ENCODE assay signal across 24 mouse cellular contexts in genomic region chr17:5131706-5132105, GRCm38 (mm10).
DNase-seq lines count a peak whose midpoint lies in the region; ATAC-seq and TF ChIP-seq lines count a peak whose summit lies in the region.
"Had no signal": no experiment of that assay in that cellular context is flagged by ENCODE, and none has a peak within 500 bp of the region (broad histone marks: within the 10 kb centered on the region; RNA-seq: fewer than 3 reads in every experiment).

No protein-coding gene starts in this region.

- peak overlapping the region; percentile 26 for H3K27ac ChIP-seq in kidney, adult 2 months (ENCODE audit: insufficient read depth, low read depth, low read length)
- H3K27ac ChIP-seq in liver, postnatal 0 days (ENCODE audit: low read depth): 0 out of 2 replicates have a peak overlapping the region, but pooled peaks have one; percentile 4
- no peak overlapping the region for H3K27ac ChIP-seq in liver, embryonic 12.5 days
- H3K27ac ChIP-seq in brown adipose tissue, adult 24 weeks (replicated peaks; ENCODE audit: low read depth, low read length): peak overlapping the region; percentile 87
- H3K27ac ChIP-seq: hindbrain, embryonic 13.5 days; limb, embryonic 13.5 days; liver, embryonic 14.5 days; lung, embryonic 15.5 days had no signal

- ATAC-seq in liver, postnatal 0 days: no peak
- no peak for ATAC-seq in liver, embryonic 12.5 days
- ATAC-seq: forebrain, embryonic 16.5 days; midbrain, embryonic 16.5 days had no signal

- DNase-seq in kidney, adult 2 months: peak; percentile 43
- DNase-seq in kidney, adult 8-10 months: no peak
- DNase-seq in liver, postnatal 0 days: no peak
- no peak for DNase-seq in lung, adult 18-20 months
- no peak for DNase-seq in ovary, postnatal 10 days (ENCODE audit: low spot score)
- DNase-seq: cerebellum, adult 11-12 months; cerebellum, adult 9-11 months; heart, adult 18-20 months; heart, postnatal 4 days; right cerebral cortex, adult 18-20 months; right cerebral cortex, postnatal 4 days; thymus, postnatal 4 days had no signal

- H3K9me3 ChIP-seq in liver, postnatal 0 days (ENCODE audit: low read length): no peaks in the 10 kb centered on the region
- no peaks in the 10 kb centered on the region for H3K9me3 ChIP-seq in liver, embryonic 12.5 days (replicated peaks)
- H3K9me3 ChIP-seq: embryonic facial prominence, embryonic 13.5 days; heart, embryonic 12.5 days; hindbrain, embryonic 13.5 days; limb, embryonic 13.5 days; lung, embryonic 15.5 days had no signal

- peaks cover 26% of the 10 kb centered on the region for H3K4me1 ChIP-seq in kidney, adult 2 months (ENCODE audit: control insufficient read depth, insufficient read depth, low read length)
- peaks cover 18% of the 10 kb centered on the region for H3K4me1 ChIP-seq in liver, postnatal 0 days (ENCODE audit: insufficient read depth)
- H3K4me1 ChIP-seq in liver, embryonic 12.5 days: peaks cover 26% of the 10 kb centered on the region
- H3K4me1 ChIP-seq in brown adipose tissue, adult 24 weeks (ENCODE audit: control insufficient read depth, insufficient read depth, insufficient read length, low read length): peaks cover 30% of the 10 kb centered on the region

- TF ChIP-seq EP300 in liver, postnatal 0 days (IDR thresholded peaks at IDR 0.05; ENCODE audit: low read depth): no peak

- no peak for TF ChIP-seq POLR2A in kidney, adult 2 months (IDR thresholded peaks at IDR 0.05; ENCODE audit: low read depth, low read length)

- H3K27me3 ChIP-seq in kidney, adult 2 months (replicated peaks; ENCODE audit: control insufficient read depth, insufficient read depth, low read length): no peaks in the 10 kb centered on the region
- H3K27me3 ChIP-seq in liver, postnatal 0 days (ENCODE audit: insufficient read depth, low read length): no peaks in the 10 kb centered on the region
- H3K27me3 ChIP-seq in liver, embryonic 12.5 days (replicated peaks): no peaks in the 10 kb centered on the region
- H3K27me3 ChIP-seq: CH12.LX; embryonic facial prominence, embryonic 13.5 days; heart, embryonic 12.5 days; hindbrain, embryonic 13.5 days; limb, embryonic 13.5 days; lung, embryonic 15.5 days had no signal

- no peak overlapping the region for H3K9ac ChIP-seq in liver, postnatal 0 days (replicated peaks)
- no peak overlapping the region for H3K9ac ChIP-seq in liver, embryonic 12.5 days
- H3K9ac ChIP-seq: embryonic facial prominence, embryonic 13.5 days; heart, embryonic 12.5 days; hindbrain, embryonic 13.5 days; limb, embryonic 13.5 days; liver, embryonic 14.5 days; lung, embryonic 15.5 days had no signal

- TF ChIP-seq CTCF in kidney, adult 2 months (conservative IDR thresholded peaks at IDR 0.05; ENCODE audit: insufficient read depth, insufficient read length, low read depth, low read length): no peak
- no peak for TF ChIP-seq CTCF in liver, postnatal 0 days (IDR thresholded peaks at IDR 0.05; ENCODE audit: low read depth)

- WGBS in kidney, adult 2 months: 70% methylated on average over 6 of the region's 6 CpGs
- WGBS in liver, postnatal 0 days (ENCODE audit: insufficient replicate concordance): 91% methylated on average over 6 of the region's 6 CpGs
- WGBS in liver, embryonic 12.5 days (ENCODE audit: insufficient replicate concordance): 90% methylated on average over 6 of the region's 6 CpGs

- no peak overlapping the region for H3K4me2 ChIP-seq in liver, postnatal 0 days (ENCODE audit: low read depth, low read length)
- no peak overlapping the region for H3K4me2 ChIP-seq in liver, embryonic 12.5 days
- H3K4me2 ChIP-seq: embryonic facial prominence, embryonic 13.5 days; heart, embryonic 12.5 days; hindbrain, embryonic 13.5 days; limb, embryonic 13.5 days; lung, embryonic 15.5 days; midbrain, embryonic 11.5 days had no signal

- no peaks in the 10 kb centered on the region for H3K36me3 ChIP-seq in kidney, adult 2 months (ENCODE audit: control insufficient read depth, insufficient read depth, low read length)
- peaks cover 4% of the 10 kb centered on the region; the same call in 1 of the 2 replicates for H3K36me3 ChIP-seq in liver, postnatal 0 days (replicated peaks; ENCODE audit: insufficient read depth, low read length)
- peaks cover 15% of the 10 kb centered on the region for H3K36me3 ChIP-seq in liver, embryonic 12.5 days
- H3K36me3 ChIP-seq: hindbrain, embryonic 13.5 days; lung, embryonic 15.5 days had no signal

- H3K4me3 ChIP-seq in kidney, adult 2 months (ENCODE audit: insufficient read depth, low read depth, low read length): no peak overlapping the region
- no peak overlapping the region for H3K4me3 ChIP-seq in liver, postnatal 0 days (ENCODE audit: low read depth, low read length)
- H3K4me3 ChIP-seq in liver, embryonic 12.5 days: no peak overlapping the region
- no peak overlapping the region for H3K4me3 ChIP-seq in brown adipose tissue, adult 24 weeks (ENCODE audit: insufficient read depth, low read depth, low read length)
- H3K4me3 ChIP-seq: embryonic facial prominence, embryonic 13.5 days; heart, embryonic 12.5 days; hindbrain, embryonic 13.5 days; limb, embryonic 13.5 days; lung, embryonic 15.5 days had no signal
